Mouse (Mus musculus) limb, embryonic 14.5 days (tissue): Measurements from ENCODE around the gene Ccdc85b. TPM values are rescaled to one million over a fixed set of nuclear protein-coding genes. Genes with fewer than 3 reads are reported as not detected.

ENCODE experiments used
- ATAC-seq: fragments of 200-750 bp; cut with Nextera tagmentation; 2 replicates; pipeline ENCODE4 v1.8.0; 2017; ENCODE audit warnings: low read depth, moderate number of reproducible peaks, moderate TSS enrichment; ENCODE audit not compliant: low FRiP score
- DNase-seq: peaks from one replicate; pipeline ENCODE4 v3.0.0-alpha.2; 2015; ENCODE audit warnings: low spot score
- H3K27ac ChIP-seq: fragments of 300-500 bp; sonication (generic); replicated peaks from 2 replicates; pipeline ENCODE4 v1.5.1; 2014; ENCODE audit warnings: low read depth, mild to moderate bottlenecking, low read length, moderate library complexity, mixed read lengths
- H3K27me3 ChIP-seq: fragments of 300-500 bp; sonication (generic); 2 replicates; pipeline ENCODE4 v1.6.1; 2014; ENCODE audit warnings: low read length, mixed read lengths; ENCODE audit not compliant: control insufficient read depth, insufficient read depth
- H3K36me3 ChIP-seq: fragments of 300-500 bp; sonication (generic); 2 replicates; pipeline ENCODE4 v1.6.1; 2014; ENCODE audit warnings: mild to moderate bottlenecking, low read length, moderate library complexity, mixed read lengths; ENCODE audit not compliant: control insufficient read depth, insufficient read depth
- H3K4me1 ChIP-seq: fragments of 300-500 bp; sonication (generic); 2 replicates; pipeline ENCODE4 v1.6.1; 2014; ENCODE audit warnings: antibody characterized with exemption, low read length, mixed read lengths; ENCODE audit not compliant: control insufficient read depth, insufficient read depth
- H3K4me2 ChIP-seq: fragments of 300-500 bp; sonication (generic); replicated peaks from 2 replicates; pipeline ENCODE4 v1.6.1; 2014; ENCODE audit warnings: low read depth, mild to moderate bottlenecking, low read length, moderate library complexity; ENCODE audit not compliant: severe bottlenecking
- H3K4me3 ChIP-seq: fragments of 300-500 bp; sonication (generic); replicated peaks from 2 replicates; pipeline ENCODE4 v1.5.1; 2014; ENCODE audit warnings: low read length
- H3K9ac ChIP-seq: fragments of 300-500 bp; sonication (generic); 2 replicates; pipeline ENCODE4 v1.6.1; 2014; ENCODE audit warnings: mild to moderate bottlenecking, low read depth, low read length, moderate library complexity; ENCODE audit not compliant: severe bottlenecking
- H3K9me3 ChIP-seq: fragments of 300-500 bp; sonication (generic); 2 replicates; pipeline ENCODE4 v1.6.1; 2016; ENCODE audit warnings: low read length; ENCODE audit not compliant: control insufficient read depth
- POLR2A ChIP-seq: fragments of 200-500 bp; IDR thresholded peaks from 2 replicates; pipeline ENCODE4 v1.8.0; 2012; ENCODE audit warnings: inconsistent platforms, mild to moderate bottlenecking, moderate library complexity, borderline replicate concordance; ENCODE audit not compliant: insufficient read depth, insufficient read length; ENCODE audit errors: extremely low read depth
- WGBS: fragments of 180-500 bp; shearing (Covaris S2); extraction: QIAGEN DNeasy Blood & Tissue Kit; methylation state at CpG from one replicate; pipeline ENCODE4 v1.1.7; 2014; 5-methylcytosine and 5-hydroxymethylcytosine counted together
- polyA plus RNA-seq, 2 experiments: library from polyadenylated mRNA; depleted of rRNA in 1 of 2; stranded (reverse) in 1 of 2; unstranded in 1 of 2; fragments of >200 nt; fragmentation: Nextera tagmentation in 1 of 2; extraction: Ambion mirVana in 1 of 2; gene quantifications; 2 replicates each; pipeline versions ENCODE4 v1.2.1 to v1.2.3; 2012 to 2014

Gene Ccdc85b
- polyA plus RNA-seq, 2 experiments = 6.5 to 6.9 TPM

- peaks cover 18% of the 10 kb centered on the region for H3K4me1 ChIP-seq
- H3K4me3 ChIP-seq = no peak overlapping the region
- no peak overlapping the region for H3K9ac ChIP-seq
- H3K27ac ChIP-seq = no peak overlapping the region
- ATAC-seq = no peak
- no peak for DNase-seq
- peaks cover 10% of the 10 kb centered on the region for H3K36me3 ChIP-seq
- no peaks in the 10 kb centered on the region for H3K9me3 ChIP-seq
- TF ChIP-seq POLR2A = no peak
- WGBS = 84% methylated on average over 6 of the region's 6 CpGs
- no peak overlapping the region for H3K4me2 ChIP-seq
- peaks cover 30% of the 10 kb centered on the region for H3K27me3 ChIP-seq
Observed at GRCm38 (mm10) chr19:5451766-5452165, 5.9 kb downstream of the Ccdc85b start.

GRCm38 (mm10) chr19:5449673-5450072, 8.0 kb downstream of the Ccdc85b start:
- ATAC-seq = no peak
- H3K36me3 ChIP-seq = peaks cover 10% of the 10 kb centered on the region
- H3K27me3 ChIP-seq = peaks cover 40% of the 10 kb centered on the region

GRCm38 (mm10) chr19:5448354-5449150, 9.1 kb downstream of the Ccdc85b start:
- Histone ChIP-seq H3K4me2 (peak overlapping the region; percentile 94), H3K27me3 (peaks cover 40% of the 10 kb centered on the region), H3K9me3 (no peaks in the 10 kb centered on the region), H3K4me3 (peak overlapping the region; percentile 51), H3K36me3 (peaks cover under 1% of the 10 kb centered on the region; the same call in 1 of the 2 replicates), H3K9ac (0 out of 2 replicates have a peak overlapping the region, but pooled peaks have one; percentile 45), H3K27ac (no peak overlapping the region), H3K4me1 (peaks cover 9% of the 10 kb centered on the region)
- no peak for ATAC-seq
- 6% methylated on average over 31 of the region's 36 CpGs for WGBS
- DNase-seq = no peak
- TF ChIP-seq POLR2A = no peak

More at GRCm38 (mm10) chr19:5449673-5450072, 8.0 kb downstream of the Ccdc85b start:
- Histone ChIP-seq H3K9ac (no peak overlapping the region), H3K4me3 (no peak overlapping the region), H3K9me3 (no peaks in the 10 kb centered on the region), H3K27ac (no peak overlapping the region), H3K4me2 (no peak overlapping the region), H3K4me1 (peaks cover 9% of the 10 kb centered on the region)
- 85% methylated on average over 3 of the region's 3 CpGs for WGBS
- DNase-seq = no peak
- TF ChIP-seq POLR2A = no peak

GRCm38 (mm10) chr19:5447515-5448353, 10.0 kb downstream of the Ccdc85b start, which contains the start of gene Fosl1:
Gene Fosl1, plus strand, starts transcription at chr19:5447547.
- peak within 1 kb of the TSS; percentile 45 for H3K9ac ChIP-seq
- peaks cover 40% of the 10 kb centered on the region for H3K27me3 ChIP-seq
- ATAC-seq (peak; percentile 60), DNase-seq (peak; percentile 41)
- WGBS = 2% methylated on average over 58 of the region's 70 CpGs
- H3K9me3 ChIP-seq = no peaks in the 10 kb centered on the region
- H3K4me1 ChIP-seq = peaks cover 9% of the 10 kb centered on the region
- H3K4me2 ChIP-seq = peak within 1 kb of the TSS; percentile 94
- H3K27ac ChIP-seq = no peak within 1 kb of the TSS
- H3K4me3 ChIP-seq = peak within 1 kb of the TSS; percentile 51
- no peaks in the 10 kb centered on the region for H3K36me3 ChIP-seq
- TF ChIP-seq POLR2A = no peak

GRCm38 (mm10) chr19:5445747-5446146, 11.9 kb downstream of the Ccdc85b start:
- ATAC-seq = no peak
- Histone ChIP-seq H3K36me3 (no peaks in the 10 kb centered on the region), H3K9ac (no peak overlapping the region), H3K4me1 (peaks cover 9% of the 10 kb centered on the region), H3K4me3 (no peak overlapping the region), H3K27ac (no peak overlapping the region), H3K4me2 (no peak overlapping the region), H3K9me3 (no peaks in the 10 kb centered on the region), H3K27me3 (peaks cover 40% of the 10 kb centered on the region)
- WGBS = 79% methylated on average over 5 of the region's 5 CpGs
- DNase-seq = no peak
- no peak for TF ChIP-seq POLR2A
